Mouse (Mus musculus) heart, embryonic 13.5 days (tissue): ENCODE results near the gene Nipal3. TPM values are rescaled to one million over a fixed set of nuclear protein-coding genes. Genes with fewer than 3 reads are reported as not detected.

Experiments
- ATAC-seq: fragments of 200-750 bp; cut with Nextera tagmentation; 2 replicates; pipeline ENCODE4 v1.8.0; 2017; ENCODE audit warnings: moderate TSS enrichment; ENCODE audit not compliant: insufficient number of reproducible peaks, low FRiP score, low TSS enrichment; ENCODE audit errors: extremely low read depth
- H3K27ac ChIP-seq: fragments of 300-500 bp; sonication (generic); replicated peaks from 2 replicates; pipeline ENCODE4 v1.5.1; 2015; ENCODE audit warnings: moderate library complexity, mild to moderate bottlenecking, inconsistent platforms
- H3K27me3 ChIP-seq: fragments of 300-500 bp; sonication (generic); replicated peaks from 2 replicates; pipeline ENCODE4 v1.6.1; 2015; ENCODE audit warnings: mild to moderate bottlenecking, inconsistent platforms
- H3K36me3 ChIP-seq: fragments of 300-500 bp; sonication (generic); 2 replicates; pipeline ENCODE4 v1.6.1; 2015; ENCODE audit warnings: mild to moderate bottlenecking, inconsistent platforms
- H3K4me1 ChIP-seq: fragments of 300-500 bp; sonication (generic); 2 replicates; pipeline ENCODE4 v1.6.1; 2015; ENCODE audit warnings: inconsistent platforms
- H3K4me2 ChIP-seq: fragments of 300-500 bp; sonication (generic); 2 replicates; pipeline ENCODE4 v1.6.1; 2015; ENCODE audit warnings: inconsistent platforms, mild to moderate bottlenecking, moderate library complexity
- H3K4me3 ChIP-seq: fragments of 300-500 bp; sonication (generic); 2 replicates; pipeline ENCODE4 v1.5.1; 2015; ENCODE audit warnings: moderate library complexity, mild to moderate bottlenecking, inconsistent platforms
- H3K9ac ChIP-seq: fragments of 300-500 bp; sonication (generic); 2 replicates; pipeline ENCODE4 v1.6.1; 2015; ENCODE audit warnings: inconsistent platforms, mild to moderate bottlenecking, moderate library complexity
- H3K9me3 ChIP-seq: fragments of 300-500 bp; sonication (generic); 2 replicates; pipeline ENCODE4 v1.6.1; 2016; ENCODE audit warnings: inconsistent platforms
- WGBS: fragments of 180-500 bp; shearing (Covaris S2); methylation state at CpG from one replicate; pipeline ENCODE4 v1.1.7; 2015; ENCODE audit warnings: mixed read lengths; 5-methylcytosine and 5-hydroxymethylcytosine counted together
- polyA plus RNA-seq: library from polyadenylated mRNA; unstranded; fragments of >200 nt; fragmentation: Nextera tagmentation; extraction: Ambion mirVana; gene quantifications from 2 replicates; pipeline ENCODE4 v1.2.1, GENCODE M21; 2015

Gene Nipal3
- polyA plus RNA-seq, 1 experiment from 2014 or later = 3.2 TPM

DNA sequence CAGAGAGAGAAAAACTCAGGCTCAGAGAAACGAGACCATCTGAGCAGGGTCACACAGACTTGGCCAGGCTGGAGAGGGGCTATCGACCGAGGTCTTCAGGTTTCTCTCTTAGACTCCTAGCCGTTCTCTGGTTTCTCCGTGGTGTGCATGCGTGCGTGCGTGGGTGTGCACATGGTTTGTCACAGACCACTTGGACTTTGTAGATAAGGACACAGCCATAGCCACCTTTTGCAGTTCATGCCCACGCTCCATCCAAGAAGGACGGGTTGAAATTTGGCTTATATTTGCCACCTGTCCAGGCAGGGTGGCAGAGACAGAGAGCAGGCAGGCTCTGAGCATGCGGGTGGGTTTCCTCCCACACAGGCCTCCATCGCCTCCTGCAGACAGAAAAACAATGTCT is 30.2 kb upstream of the Nipal3 start:
- no peak for ATAC-seq
- H3K4me1 ChIP-seq = peaks cover 13% of the 10 kb centered on the region
- no peaks in the 10 kb centered on the region for H3K36me3 ChIP-seq
- WGBS = 62% methylated on average over 12 of the region's 12 CpGs
- H3K27me3 ChIP-seq = peaks cover 37% of the 10 kb centered on the region
- no peak overlapping the region for H3K27ac ChIP-seq
- 0 out of 2 replicates have a peak overlapping the region, but pooled peaks have one; percentile 28 for H3K9ac ChIP-seq
- no peak overlapping the region for H3K4me2 ChIP-seq
- H3K9me3 ChIP-seq = peaks cover under 1% of the 10 kb centered on the region; the same call in 1 of the 2 replicates
- H3K4me3 ChIP-seq = no peak overlapping the region

DNA sequence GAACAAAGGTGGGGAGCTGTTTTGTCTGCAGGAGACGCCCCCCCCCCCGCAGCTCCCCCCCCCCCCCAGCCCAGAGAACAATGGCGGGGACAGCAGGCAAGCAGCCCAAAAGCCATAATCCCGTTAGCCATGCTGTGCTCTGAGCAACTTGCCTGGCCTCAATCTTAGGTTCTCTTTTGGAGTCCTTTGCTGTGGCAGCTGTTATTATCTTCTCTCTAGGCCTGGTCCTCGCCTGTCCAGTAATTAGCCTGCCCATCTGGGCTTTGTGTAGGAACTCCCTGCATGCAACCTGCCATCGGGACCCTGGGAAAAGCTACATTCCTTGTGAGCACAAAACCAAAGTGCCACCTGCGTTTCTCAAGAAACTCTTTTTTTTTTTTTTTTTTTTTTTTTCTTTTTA is 29.1 kb upstream of the Nipal3 start:
- no peak for ATAC-seq
- 22% methylated on average over 6 of the region's 7 CpGs for WGBS
- Histone ChIP-seq H3K4me1 (peaks cover 13% of the 10 kb centered on the region), H3K9me3 (no peaks in the 10 kb centered on the region), H3K36me3 (no peaks in the 10 kb centered on the region), H3K4me3 (no peak overlapping the region), H3K4me2 (no peak overlapping the region), H3K27me3 (peaks cover 37% of the 10 kb centered on the region), H3K9ac (no peak overlapping the region), H3K27ac (no peak overlapping the region)

DNA sequence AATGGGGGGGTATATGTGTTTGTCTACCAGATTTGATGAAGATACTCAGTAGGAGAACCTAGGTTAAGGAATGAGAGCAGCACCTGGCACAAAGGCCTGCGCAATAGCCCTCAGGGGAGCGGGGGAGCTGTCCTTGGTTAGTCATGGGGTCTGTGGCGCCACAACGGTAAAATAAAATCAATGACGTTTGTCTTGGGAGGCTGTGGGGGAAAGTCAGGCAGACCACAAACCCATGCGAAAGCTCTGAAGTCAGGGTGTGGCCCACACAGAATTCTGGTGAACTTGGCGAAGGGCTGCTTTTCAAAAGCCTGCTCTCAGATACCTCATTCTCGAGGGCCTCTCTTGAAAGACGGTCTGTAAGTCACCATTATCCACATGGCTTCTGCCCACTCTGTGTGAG is 25.6 kb upstream of the Nipal3 start:
- WGBS = 75% methylated on average over 9 of the region's 9 CpGs
- no peaks in the 10 kb centered on the region; the same call in 1 of the 2 replicates for H3K9me3 ChIP-seq
- ATAC-seq = no peak

DNA sequence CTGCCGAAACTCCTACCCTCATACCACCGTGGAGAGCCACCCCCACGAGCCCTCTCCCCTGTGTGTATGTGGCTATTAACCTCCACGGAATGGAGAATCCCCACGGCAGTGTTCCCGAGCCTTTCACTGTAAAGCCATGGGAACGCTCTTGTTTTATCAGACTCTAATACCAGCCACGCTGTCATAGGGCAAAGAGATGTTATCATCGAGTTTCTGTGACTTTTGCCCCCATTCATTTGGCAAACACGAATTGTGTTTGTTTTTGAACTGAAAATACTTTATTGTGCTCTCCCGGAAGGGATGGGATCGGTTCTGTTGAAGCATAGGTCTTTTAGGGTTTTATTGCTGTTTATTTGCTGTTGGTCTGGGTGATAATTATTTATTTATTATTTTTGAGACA is 23.3 kb upstream of the Nipal3 start:
- Histone ChIP-seq H3K27ac (no peak overlapping the region), H3K36me3 (no peaks in the 10 kb centered on the region), H3K4me1 (no peaks in the 10 kb centered on the region), H3K4me3 (no peak overlapping the region), H3K9me3 (no peaks in the 10 kb centered on the region; the same call in 1 of the 2 replicates), H3K4me2 (no peak overlapping the region), H3K27me3 (peaks cover 8% of the 10 kb centered on the region; the same call in 1 of the 2 replicates), H3K9ac (no peak overlapping the region)
- WGBS = 77% methylated on average over 12 of the region's 12 CpGs
- ATAC-seq = no peak

More for the DNA sequence above, 25.6 kb upstream of the Nipal3 start:
- no peak overlapping the region for H3K9ac ChIP-seq
- no peaks in the 10 kb centered on the region for H3K36me3 ChIP-seq
- peaks cover 19% of the 10 kb centered on the region for H3K27me3 ChIP-seq
- H3K4me3 ChIP-seq = no peak overlapping the region
- no peak overlapping the region for H3K27ac ChIP-seq
- peaks cover 7% of the 10 kb centered on the region for H3K4me1 ChIP-seq
- no peak overlapping the region for H3K4me2 ChIP-seq

DNA sequence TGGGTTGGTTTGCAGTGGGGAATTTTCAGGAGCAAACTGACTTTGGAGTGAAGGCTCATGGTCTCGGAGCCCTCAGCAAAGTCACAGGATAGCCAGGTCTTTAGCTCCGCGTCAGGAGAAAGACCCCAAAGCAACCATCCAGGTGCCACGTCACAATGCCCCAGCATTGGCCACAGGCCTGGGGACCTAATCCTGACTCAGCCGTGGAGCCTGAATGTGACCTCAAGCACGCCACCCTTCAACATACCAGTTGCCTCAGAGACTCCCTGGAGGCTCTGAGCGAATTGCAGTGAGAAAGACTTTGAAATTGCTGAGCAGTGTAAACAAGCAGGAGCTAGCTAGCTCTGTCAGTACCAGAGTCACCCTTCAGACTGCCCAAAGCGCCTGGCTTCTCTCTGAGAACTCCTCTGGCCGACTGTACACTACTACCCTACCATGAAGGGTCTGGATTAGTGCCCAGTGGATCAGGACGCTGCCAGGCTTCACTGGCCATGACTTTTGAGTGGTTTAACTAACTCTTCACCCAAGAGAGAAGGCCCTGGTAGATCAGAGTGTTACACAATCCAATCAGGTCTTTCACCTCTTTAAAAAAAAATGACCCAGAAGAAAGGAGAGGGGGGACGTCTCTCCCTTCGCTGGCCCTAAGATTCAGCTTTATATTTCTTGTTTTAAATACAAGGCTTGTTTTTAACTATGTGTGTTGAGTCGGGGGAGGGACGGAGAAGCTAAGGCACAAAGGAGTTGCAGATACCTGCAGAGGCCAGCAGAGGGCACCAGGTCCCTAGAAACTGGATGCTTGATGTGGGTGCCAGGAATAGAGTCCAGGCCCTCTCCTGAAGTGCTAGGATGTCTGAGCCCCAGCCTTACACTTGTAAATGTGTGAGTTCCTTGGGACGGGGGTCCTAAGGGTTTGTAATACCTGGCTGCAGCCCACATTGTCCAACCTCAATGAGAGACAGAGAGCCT is 21.8 kb upstream of the Nipal3 start:
- H3K27ac ChIP-seq = no peak overlapping the region
- no peaks in the 10 kb centered on the region for H3K4me1 ChIP-seq
- peaks cover 10% of the 10 kb centered on the region for H3K27me3 ChIP-seq
- no peak overlapping the region for H3K9ac ChIP-seq
- WGBS = 51% methylated on average over 15 of the region's 15 CpGs
- H3K9me3 ChIP-seq = no peaks in the 10 kb centered on the region; the same call in 1 of the 2 replicates
- no peak overlapping the region for H3K4me2 ChIP-seq
- H3K4me3 ChIP-seq = no peak overlapping the region
- H3K36me3 ChIP-seq = no peaks in the 10 kb centered on the region
- ATAC-seq = no peak

DNA sequence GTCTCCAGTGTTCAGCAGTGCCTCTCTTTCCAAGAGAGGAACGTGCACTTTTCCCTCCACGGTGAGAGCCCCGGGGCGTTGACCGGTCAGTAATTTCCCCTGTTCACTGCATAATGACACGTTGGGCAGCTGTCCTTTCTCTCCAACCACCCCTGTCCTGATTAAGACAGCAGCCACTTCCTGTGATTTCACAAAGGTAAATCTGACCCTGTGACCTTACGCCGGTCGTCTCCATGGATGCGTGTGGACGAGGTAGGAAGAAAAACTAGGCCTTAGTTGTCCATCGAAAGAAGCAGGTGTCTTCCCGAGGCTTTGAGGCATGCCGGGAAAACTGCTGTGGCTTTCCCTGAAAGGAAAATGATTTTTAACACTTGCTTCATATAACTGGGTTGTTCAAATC is 20.1 kb upstream of the Nipal3 start:
- Histone ChIP-seq H3K4me2 (no peak overlapping the region), H3K36me3 (no peaks in the 10 kb centered on the region), H3K27me3 (peaks cover 23% of the 10 kb centered on the region), H3K27ac (no peak overlapping the region), H3K4me1 (no peaks in the 10 kb centered on the region), H3K9ac (no peak overlapping the region), H3K9me3 (no peaks in the 10 kb centered on the region; the same call in 1 of the 2 replicates), H3K4me3 (no peak overlapping the region)
- no peak for ATAC-seq
- WGBS = 62% methylated on average over 14 of the region's 14 CpGs

DNA sequence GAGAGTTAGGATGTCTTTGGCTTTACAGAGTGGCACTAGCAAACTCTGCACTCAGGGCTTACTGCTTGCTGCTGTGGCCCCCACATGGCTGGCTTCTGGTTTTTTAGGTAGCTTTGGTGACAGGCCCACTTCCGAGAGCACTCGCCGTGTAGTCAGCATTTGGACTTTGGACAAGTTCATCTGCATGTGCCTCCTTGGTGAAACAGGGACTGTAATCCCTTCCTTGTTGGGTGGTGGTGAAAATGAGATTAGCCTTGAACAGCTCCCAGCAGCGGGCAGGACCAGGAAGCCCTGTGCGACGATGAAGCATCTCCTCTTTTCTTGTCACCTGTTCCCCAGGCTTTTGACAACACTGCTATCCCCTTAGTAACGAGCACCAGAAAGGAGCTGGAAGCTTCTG is 19.0 kb upstream of the Nipal3 start:
- no peak overlapping the region for H3K27ac ChIP-seq
- H3K4me2 ChIP-seq = no peak overlapping the region
- no peaks in the 10 kb centered on the region for H3K4me1 ChIP-seq
- no peak overlapping the region for H3K4me3 ChIP-seq
- no peak for ATAC-seq
- H3K36me3 ChIP-seq = no peaks in the 10 kb centered on the region
- 83% methylated on average over 7 of the region's 7 CpGs for WGBS
- H3K27me3 ChIP-seq = peaks cover 25% of the 10 kb centered on the region
- H3K9me3 ChIP-seq = no peaks in the 10 kb centered on the region; the same call in 1 of the 2 replicates
- H3K9ac ChIP-seq = no peak overlapping the region

DNA sequence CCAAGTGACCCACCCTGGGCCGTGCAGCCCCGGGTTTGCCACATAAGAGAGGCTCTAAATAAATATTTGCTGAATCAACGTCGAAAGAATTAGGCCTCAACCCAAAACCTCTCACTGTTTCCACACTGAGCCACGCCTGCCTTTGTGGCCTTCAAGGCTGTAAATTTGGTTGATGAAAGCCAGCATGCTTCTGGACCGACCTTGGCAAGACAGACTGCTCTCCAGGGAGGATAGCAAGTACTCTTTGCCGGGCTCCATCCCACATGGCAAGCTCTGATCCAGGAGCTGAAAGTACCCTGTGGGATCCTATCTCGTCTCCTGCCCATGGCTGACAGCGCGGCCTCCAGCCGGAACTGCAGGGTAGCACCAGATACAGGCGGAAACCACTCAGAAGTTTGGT is 14.7 kb upstream of the Nipal3 start:
- Histone ChIP-seq H3K9ac (no peak overlapping the region), H3K4me1 (peaks cover 9% of the 10 kb centered on the region), H3K36me3 (no peaks in the 10 kb centered on the region), H3K27ac (no peak overlapping the region), H3K9me3 (no peaks in the 10 kb centered on the region), H3K4me3 (no peak overlapping the region), H3K27me3 (peaks cover 25% of the 10 kb centered on the region), H3K4me2 (no peak overlapping the region)
- WGBS = 68% methylated on average over 12 of the region's 12 CpGs
- no peak for ATAC-seq

DNA sequence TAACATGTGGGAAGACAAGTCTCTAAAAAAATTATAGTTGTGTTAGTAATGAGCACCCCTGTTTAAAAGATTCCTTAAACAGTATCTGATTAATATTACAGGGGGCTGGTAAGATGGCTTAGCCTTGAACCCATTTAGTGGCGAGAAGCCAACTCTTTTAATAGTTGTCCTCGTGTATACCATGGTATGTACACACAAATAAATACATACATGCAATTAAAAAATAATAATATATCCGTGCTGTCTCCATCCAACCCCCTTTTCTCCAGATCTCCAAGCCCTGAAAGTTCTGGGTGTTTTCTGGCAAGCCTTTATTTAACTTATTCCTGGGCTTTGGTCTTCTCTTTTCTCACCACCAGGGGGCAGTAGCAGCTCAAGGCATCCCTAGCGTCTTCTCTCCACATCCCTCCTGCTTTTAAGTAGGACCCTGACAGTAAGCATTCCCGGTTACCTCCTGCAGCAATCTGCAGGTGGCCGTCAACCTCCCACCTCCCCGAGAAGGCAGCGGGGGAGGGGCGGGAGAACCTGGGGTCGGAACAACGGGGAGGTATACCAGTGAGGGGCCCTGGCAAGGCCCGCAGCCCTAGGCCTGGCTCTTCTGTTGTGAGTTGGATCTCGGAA is 13.7 kb upstream of the Nipal3 start:
- peak overlapping the region; percentile 52 for H3K4me2 ChIP-seq
- H3K27me3 ChIP-seq = peaks cover 21% of the 10 kb centered on the region
- 17% methylated on average over 13 of the region's 13 CpGs for WGBS
- no peak for ATAC-seq
- no peaks in the 10 kb centered on the region for H3K9me3 ChIP-seq
- no peaks in the 10 kb centered on the region for H3K36me3 ChIP-seq
- H3K27ac ChIP-seq = no peak overlapping the region
- peaks cover 10% of the 10 kb centered on the region for H3K4me1 ChIP-seq
- H3K9ac ChIP-seq = no peak overlapping the region
- peak overlapping the region; percentile 18; the same call in 1 of the 2 replicates for H3K4me3 ChIP-seq

DNA sequence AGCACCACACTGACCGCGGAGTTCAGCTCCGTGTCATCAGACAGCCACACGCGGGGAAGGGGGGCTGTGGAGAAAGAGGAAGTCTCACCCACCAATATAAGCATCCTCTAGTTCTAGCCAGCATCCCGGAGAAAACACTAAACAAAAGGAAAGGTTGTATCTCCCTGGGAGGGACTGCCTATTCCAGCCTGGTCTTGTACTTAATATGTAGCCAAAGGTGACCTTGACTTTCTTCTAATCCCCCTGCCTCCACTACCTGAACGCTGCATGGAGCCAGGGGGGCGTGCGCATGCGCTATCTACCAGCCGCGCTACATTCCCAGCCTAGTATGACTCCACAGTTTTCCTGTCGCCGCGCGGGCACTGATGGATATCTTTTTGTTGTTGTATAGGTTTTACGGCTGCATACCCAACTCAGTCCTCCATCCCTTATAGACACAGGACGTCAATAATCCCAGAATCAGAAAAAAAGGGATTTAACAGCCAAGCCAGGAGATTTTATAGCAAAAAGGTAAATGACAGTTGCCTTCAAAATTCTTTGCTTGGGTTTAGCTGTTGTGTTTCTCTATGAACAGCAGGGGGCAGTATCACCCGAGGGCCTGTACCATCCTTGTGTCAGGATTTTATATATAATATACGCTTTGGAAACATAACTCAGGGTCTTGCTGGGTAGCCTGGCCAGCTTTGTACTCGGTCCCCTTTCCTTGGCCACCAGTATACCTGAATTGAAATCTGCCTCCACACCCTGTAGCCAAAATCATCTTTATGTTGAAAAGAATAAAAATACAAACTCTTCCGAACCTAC is 12.9 kb upstream of the Nipal3 start:
- no peaks in the 10 kb centered on the region for H3K36me3 ChIP-seq
- WGBS = 14% methylated on average over 22 of the region's 22 CpGs
- no peak overlapping the region for H3K27ac ChIP-seq
- H3K9me3 ChIP-seq = no peaks in the 10 kb centered on the region
- H3K4me3 ChIP-seq = peak overlapping the region; percentile 38
- peaks cover 21% of the 10 kb centered on the region for H3K27me3 ChIP-seq
- H3K9ac ChIP-seq = peak overlapping the region; percentile 58
- no peak for ATAC-seq
- peaks cover 15% of the 10 kb centered on the region for H3K4me1 ChIP-seq
- H3K4me2 ChIP-seq = peak overlapping the region; percentile 72

DNA sequence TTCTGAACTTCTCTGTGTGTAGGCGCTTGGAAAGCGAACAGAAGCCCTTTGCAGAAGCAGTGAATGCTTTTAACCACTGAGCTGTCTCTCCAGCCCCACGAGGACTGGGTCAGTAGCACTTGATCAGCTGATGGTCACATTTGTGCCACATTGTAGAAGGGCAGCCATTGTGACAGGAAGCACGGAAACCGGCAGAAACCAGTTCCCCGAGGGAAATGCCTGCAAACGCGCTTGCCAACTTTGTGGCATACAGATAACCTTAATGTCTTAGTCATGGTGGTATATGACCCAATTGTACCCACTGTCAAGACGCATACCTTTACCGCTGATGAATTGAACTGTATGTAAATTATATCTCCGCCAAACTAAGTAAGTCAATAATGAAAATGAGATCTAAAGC is 11.0 kb upstream of the Nipal3 start:
- H3K9me3 ChIP-seq = peaks cover 1% of the 10 kb centered on the region; the same call in 1 of the 2 replicates
- H3K36me3 ChIP-seq = no peaks in the 10 kb centered on the region
- ATAC-seq = no peak
- no peak overlapping the region for H3K9ac ChIP-seq
- 71% methylated on average over 11 of the region's 11 CpGs for WGBS
- peaks cover 10% of the 10 kb centered on the region; the same call in 1 of the 2 replicates for H3K27me3 ChIP-seq
- H3K27ac ChIP-seq = no peak overlapping the region
- H3K4me3 ChIP-seq = no peak overlapping the region
- no peak overlapping the region for H3K4me2 ChIP-seq
- peaks cover 15% of the 10 kb centered on the region for H3K4me1 ChIP-seq
